ENCODE assay signal across 11 mouse cellular contexts in genomic region chr3:20334681-20335080, GRCm38 (mm10). TPM values are rescaled to one million over a fixed set of nuclear protein-coding genes. Genes with fewer than 3 reads are reported as not detected.
DNase-seq lines count a peak whose midpoint lies in the region; ATAC-seq and TF ChIP-seq lines count a peak whose summit lies in the region.
"Had no signal": no experiment of that assay in that cellular context is flagged by ENCODE, and none has a peak within 500 bp of the region (broad histone marks: within the 10 kb centered on the region; RNA-seq: fewer than 3 reads in every experiment).

No protein-coding gene starts in this region.

- no peak for ATAC-seq in hindbrain, postnatal 0 days
- ATAC-seq in hindbrain, embryonic 11.5 days (ENCODE audit: low FRiP score) = no peak
- ATAC-seq in liver, postnatal 0 days = no peak
- ATAC-seq in forebrain, embryonic 11.5 days (replicated peaks; ENCODE audit: low FRiP score) = no peak

- no peak overlapping the region for H3K27ac ChIP-seq in hindbrain, postnatal 0 days
- no peak overlapping the region for H3K27ac ChIP-seq in hindbrain, embryonic 11.5 days (ENCODE audit: low read depth, low read length)
- H3K27ac ChIP-seq in liver, postnatal 0 days (ENCODE audit: low read depth) = no peak overlapping the region
- H3K27ac ChIP-seq in forebrain, embryonic 11.5 days (ENCODE audit: low read depth, low read length) = no peak overlapping the region
- H3K27ac ChIP-seq: embryonic facial prominence, embryonic 12.5 days had no signal

- H3K27me3 ChIP-seq in hindbrain, postnatal 0 days (ENCODE audit: insufficient read depth, low read length) = no peaks in the 10 kb centered on the region
- H3K27me3 ChIP-seq in hindbrain, embryonic 11.5 days (ENCODE audit: control insufficient read depth, insufficient read depth, low read length) = no peaks in the 10 kb centered on the region
- H3K27me3 ChIP-seq in liver, postnatal 0 days (ENCODE audit: insufficient read depth, low read length) = no peaks in the 10 kb centered on the region
- no peaks in the 10 kb centered on the region for H3K27me3 ChIP-seq in forebrain, embryonic 11.5 days (ENCODE audit: control insufficient read depth, insufficient read depth, low read length)
- H3K27me3 ChIP-seq: embryonic facial prominence, embryonic 12.5 days had no signal

- no peak overlapping the region for H3K4me2 ChIP-seq in hindbrain, postnatal 0 days (ENCODE audit: low read depth, low read length)
- no peak overlapping the region for H3K4me2 ChIP-seq in hindbrain, embryonic 11.5 days (replicated peaks; ENCODE audit: low read depth, low read length)
- H3K4me2 ChIP-seq in liver, postnatal 0 days (ENCODE audit: low read depth, low read length) = no peak overlapping the region
- no peak overlapping the region for H3K4me2 ChIP-seq in forebrain, embryonic 11.5 days (ENCODE audit: low read depth, low read length, severe bottlenecking)
- H3K4me2 ChIP-seq: embryonic facial prominence, embryonic 12.5 days had no signal

- no peaks in the 10 kb centered on the region for H3K9me3 ChIP-seq in hindbrain, postnatal 0 days (ENCODE audit: low read length)
- H3K9me3 ChIP-seq in hindbrain, embryonic 11.5 days (ENCODE audit: control insufficient read depth, low read length) = no peaks in the 10 kb centered on the region
- no peaks in the 10 kb centered on the region for H3K9me3 ChIP-seq in liver, postnatal 0 days (ENCODE audit: low read length)
- H3K9me3 ChIP-seq in forebrain, embryonic 11.5 days (ENCODE audit: control insufficient read depth, low read length) = no peaks in the 10 kb centered on the region
- H3K9me3 ChIP-seq: embryonic facial prominence, embryonic 12.5 days had no signal

- no peaks in the 10 kb centered on the region for H3K4me1 ChIP-seq in hindbrain, postnatal 0 days (ENCODE audit: insufficient read depth, low read length)
- no peaks in the 10 kb centered on the region for H3K4me1 ChIP-seq in hindbrain, embryonic 11.5 days (replicated peaks; ENCODE audit: control insufficient read depth, insufficient read depth, low read length)
- no peaks in the 10 kb centered on the region for H3K4me1 ChIP-seq in liver, postnatal 0 days (ENCODE audit: insufficient read depth)
- H3K4me1 ChIP-seq in forebrain, embryonic 11.5 days (replicated peaks; ENCODE audit: control insufficient read depth, insufficient read depth, low read length) = no peaks in the 10 kb centered on the region
- H3K4me1 ChIP-seq: embryonic facial prominence, embryonic 12.5 days had no signal

- no peak overlapping the region for H3K9ac ChIP-seq in hindbrain, postnatal 0 days (replicated peaks; ENCODE audit: low read length)
- no peak overlapping the region for H3K9ac ChIP-seq in hindbrain, embryonic 11.5 days (ENCODE audit: low read depth, low read length)
- H3K9ac ChIP-seq in liver, postnatal 0 days (replicated peaks) = no peak overlapping the region
- no peak overlapping the region for H3K9ac ChIP-seq in forebrain, embryonic 11.5 days (ENCODE audit: low read length)
- H3K9ac ChIP-seq: embryonic facial prominence, embryonic 12.5 days had no signal

- no peak for DNase-seq in hindbrain, postnatal 0 days (ENCODE audit: low spot score)
- DNase-seq in hindbrain, embryonic 11.5 days (ENCODE audit: low spot score) = no peak
- peak; percentile 10 for DNase-seq in A20 (ENCODE audit: low read depth, low spot score)
- DNase-seq in ZHBTc4 (ENCODE audit: low read depth, low spot score) = peak; percentile 11
- peak; percentile 13 for DNase-seq in liver, postnatal 0 days
- DNase-seq in layer of hippocampus, adult 8-10 months (ENCODE audit: low spot score in 2 of 2) = no peak
- DNase-seq in left cerebral cortex, adult 11 months (ENCODE audit: low spot score) = no peak
- no peak for DNase-seq in forebrain, embryonic 11.5 days (ENCODE audit: low spot score)

- H3K36me3 ChIP-seq in hindbrain, postnatal 0 days (ENCODE audit: insufficient read depth, low read length) = no peaks in the 10 kb centered on the region
- H3K36me3 ChIP-seq in hindbrain, embryonic 11.5 days (ENCODE audit: control insufficient read depth, insufficient read depth, low read length) = no peaks in the 10 kb centered on the region
- H3K36me3 ChIP-seq in liver, postnatal 0 days (replicated peaks; ENCODE audit: insufficient read depth, low read length) = no peaks in the 10 kb centered on the region
- no peaks in the 10 kb centered on the region for H3K36me3 ChIP-seq in forebrain, embryonic 11.5 days (ENCODE audit: control insufficient read depth, insufficient read depth, low read length)
- H3K36me3 ChIP-seq: embryonic facial prominence, embryonic 12.5 days had no signal

- TF ChIP-seq CTCF in hindbrain, postnatal 0 days (IDR thresholded peaks at IDR 0.05; ENCODE audit: low read depth) = peak; percentile 17; the same call in 1 of the 2 replicates
- TF ChIP-seq CTCF in liver, postnatal 0 days (IDR thresholded peaks at IDR 0.05; ENCODE audit: low read depth) = peak; percentile 46

- TF ChIP-seq EP300 in liver, postnatal 0 days (IDR thresholded peaks at IDR 0.05; ENCODE audit: low read depth) = no peak

- WGBS in hindbrain, postnatal 0 days = 65% methylated on average over 5 of the region's 5 CpGs
- WGBS in hindbrain, embryonic 11.5 days = 67% methylated on average over 5 of the region's 5 CpGs
- 57% methylated on average over 5 of the region's 5 CpGs for WGBS in liver, postnatal 0 days (ENCODE audit: insufficient replicate concordance)
- 69% methylated on average over 5 of the region's 5 CpGs for WGBS in forebrain, embryonic 11.5 days

- H3K4me3 ChIP-seq in hindbrain, postnatal 0 days (ENCODE audit: low read length) = no peak overlapping the region
- H3K4me3 ChIP-seq in hindbrain, embryonic 11.5 days (ENCODE audit: low read depth, low read length) = no peak overlapping the region
- no peak overlapping the region for H3K4me3 ChIP-seq in liver, postnatal 0 days (ENCODE audit: low read depth, low read length)
- no peak overlapping the region for H3K4me3 ChIP-seq in forebrain, embryonic 11.5 days (ENCODE audit: low read depth, low read length)
- H3K4me3 ChIP-seq: embryonic facial prominence, embryonic 12.5 days had no signal

RNA-seq across cellular contexts. Expression of gene Agtr1b, which starts 32.3 kb away (rescaled TPM):
- total RNA-seq in hindbrain, postnatal 0 days (2014; rRNA removed) = 0.21 TPM in 1 of 2 replicates, not detected in the other
- polyA plus RNA-seq in hindbrain, postnatal 0 days (2015; fragmentation: Nextera tagmentation; extraction: Ambion mirVana) = 0.31 and 0.34 TPM in 2 replicates
- polyA plus RNA-seq in hindbrain, embryonic 11.5 days (2014; fragmentation: Nextera tagmentation; extraction: Ambion mirVana) = 0.17 TPM in 1 of 2 replicates, not detected in the other
- polyA plus RNA-seq in liver, postnatal 0 days (2015; fragmentation: Nextera tagmentation; extraction: Ambion mirVana) = not detected in 2 replicates
- total RNA-seq in layer of hippocampus, adult 8-10 months (2022) = under 1 TPM in 1 of 4 experiments, not detected in 3; 0.28 TPM
- polyA plus RNA-seq in forebrain, embryonic 11.5 days (2014; fragmentation: Nextera tagmentation; extraction: Ambion mirVana) = 0.15 TPM in 1 of 2 replicates, not detected in the other
- total RNA-seq: heart, adult 8-10 months; layer of hippocampus, postnatal 25 days had no signal

RNA-seq across cellular contexts. Expression of gene Cpb1, which starts 59.1 kb away (rescaled TPM):
- total RNA-seq in hindbrain, postnatal 0 days (2014; rRNA removed) = 0.07 and 0.31 TPM in 2 replicates
- 0.23 and 0.36 TPM in 2 replicates for polyA plus RNA-seq in hindbrain, postnatal 0 days (2015; fragmentation: Nextera tagmentation; extraction: Ambion mirVana)
- polyA plus RNA-seq in hindbrain, embryonic 11.5 days (2014; fragmentation: Nextera tagmentation; extraction: Ambion mirVana) = not detected in 2 replicates
- polyA plus RNA-seq in liver, postnatal 0 days (2015; fragmentation: Nextera tagmentation; extraction: Ambion mirVana) = 2.3 TPM in 1 of 2 replicates, not detected in the other
- total RNA-seq in layer of hippocampus, adult 8-10 months (2022) = under 1 TPM in 2 of 4 experiments, not detected in 2; 0.18 to 0.45 TPM
- polyA plus RNA-seq in forebrain, embryonic 11.5 days (2014; fragmentation: Nextera tagmentation; extraction: Ambion mirVana) = not detected in 2 replicates
- total RNA-seq: heart, adult 8-10 months; layer of hippocampus, postnatal 25 days had no signal
- polyA plus RNA-seq: embryonic facial prominence, embryonic 12.5 days had no signal

Comparison
In these comparisons a context has a peak if more than half of its experiments do, and no peak if none do; other contexts are left out.
1. DNase-seq: peak in A20 (single experiment), ZHBTc4 (single experiment) and liver, postnatal 0 days (single experiment); none in hindbrain, postnatal 0 days (single experiment), hindbrain, embryonic 11.5 days (single experiment), layer of hippocampus, adult 8-10 months (0 of 2), left cerebral cortex, adult 11 months (single experiment) and forebrain, embryonic 11.5 days (single experiment).